Mouse (Mus musculus): ENCODE measurements around the gene Figla.

DNA sequence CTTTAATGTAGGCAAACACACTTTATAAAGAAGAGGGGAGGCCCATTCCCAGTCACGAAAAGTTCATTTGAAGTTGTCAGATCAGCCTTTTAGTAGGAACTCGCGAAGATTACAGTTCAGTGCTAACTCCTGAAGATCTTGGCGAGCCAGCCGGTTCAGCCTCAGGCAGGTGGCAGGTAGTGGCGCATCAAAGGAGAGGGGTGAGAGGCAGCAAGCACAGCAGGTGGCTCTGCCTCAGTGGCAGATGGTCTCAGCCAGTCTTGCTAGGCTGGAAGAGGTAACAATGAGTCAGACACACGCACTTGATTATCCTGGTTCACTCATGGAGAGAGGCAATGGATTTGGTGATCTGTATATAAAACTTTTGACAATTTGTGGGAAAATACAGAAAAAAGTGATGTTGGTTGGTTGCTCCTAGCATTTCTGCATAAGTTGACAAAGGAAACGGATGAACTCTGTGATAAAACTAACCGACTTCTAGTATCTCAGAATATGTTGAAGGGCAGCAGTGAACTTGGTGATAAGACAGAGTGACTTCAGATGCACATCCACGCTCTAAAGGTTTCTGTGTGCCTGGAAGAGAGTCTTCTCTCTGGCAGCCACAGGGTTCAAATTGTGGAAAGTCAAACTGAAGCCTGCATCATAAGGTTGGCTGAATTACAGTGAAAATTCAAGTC, 40.9 kb upstream of the Figla start:
- no peak for TF ChIP-seq CTCF (IDR thresholded peaks at IDR 0.05; ENCODE audit: low read depth, low read length)
- no peak for TF ChIP-seq POLR2A (IDR thresholded peaks at IDR 0.05; ENCODE audit: borderline replicate concordance, low read depth, low read length)
